Mouse (Mus musculus) heart, postnatal 0 days (tissue): ENCODE measurements around the gene Os9.

ENCODE experiments used
- CTCF ChIP-seq: IDR thresholded peaks from 2 replicates; pipeline ENCODE4 v1.5.1; 2016; ENCODE audit warnings: antibody characterized with exemption, control low read depth, low read depth
- EP300 ChIP-seq: IDR thresholded peaks from 2 replicates; pipeline ENCODE4 v1.6.1; 2016; ENCODE audit warnings: antibody characterized with exemption, low read depth

- no peak for TF ChIP-seq CTCF
- no peak for TF ChIP-seq EP300
Observed at GRCm38 (mm10) chr10:127165354-127165653, 44.4 kb upstream of the Os9 start.
